Mouse (Mus musculus): ENCODE measurements around the gene Il17c. TPM values are rescaled to one million over a fixed set of nuclear protein-coding genes. Genes with fewer than 3 reads are reported as not detected.

Gene Il17c
- polyA plus RNA-seq, 1 experiment from 2014 or later, result not detected

- no peak overlapping the region for H3K27ac ChIP-seq
- no peaks in the 10 kb centered on the region for H3K4me1 ChIP-seq (replicated peaks; ENCODE audit: insufficient read depth, low read length)
- no peaks in the 10 kb centered on the region for H3K27me3 ChIP-seq (ENCODE audit: insufficient read depth, low read length)
- no peak overlapping the region for H3K9ac ChIP-seq (ENCODE audit: low read depth, low read length)
- 91% methylated on average over 13 of the region's 13 CpGs for WGBS
- H3K4me3 ChIP-seq (replicated peaks; ENCODE audit: low read depth, low read length), result no peak overlapping the region
- ATAC-seq (replicated peaks; ENCODE audit: low FRiP score, low read depth) (no peak), DNase-seq (ENCODE audit: low spot score) (no peak)
- peaks cover 27% of the 10 kb centered on the region; the same call in 1 of the 2 replicates for H3K36me3 ChIP-seq (ENCODE audit: insufficient read depth, low read length)
- no peak overlapping the region for H3K4me2 ChIP-seq (ENCODE audit: low read length)
- no peaks in the 10 kb centered on the region for H3K9me3 ChIP-seq (replicated peaks; ENCODE audit: low read length)
- TF ChIP-seq CTCF (IDR thresholded peaks at IDR 0.05; ENCODE audit: low read depth), result no peak
Observed at GRCm38 (mm10) chr8:122467816-122468215, 46.0 kb downstream of the Il17c start.

GRCm38 (mm10) chr8:122469407-122469806 lies 47.6 kb downstream of the Il17c start:
- H3K36me3 ChIP-seq (ENCODE audit: insufficient read depth, low read length), result peaks cover 30% of the 10 kb centered on the region; the same call in 1 of the 2 replicates
- no peak for DNase-seq (ENCODE audit: low spot score)

GRCm38 (mm10) chr8:122469965-122470364 lies 48.1 kb downstream of the Il17c start:
- no peak overlapping the region for H3K27ac ChIP-seq
- H3K9ac ChIP-seq (ENCODE audit: low read depth, low read length), result no peak overlapping the region
- TF ChIP-seq CTCF (IDR thresholded peaks at IDR 0.05; ENCODE audit: low read depth), result no peak
- DNase-seq (ENCODE audit: low spot score) (no peak), ATAC-seq (replicated peaks; ENCODE audit: low FRiP score, low read depth) (no peak)
- H3K9me3 ChIP-seq (replicated peaks; ENCODE audit: low read length), result no peaks in the 10 kb centered on the region
- WGBS, result 82% methylated on average over 10 of the region's 10 CpGs
- peaks cover 10% of the 10 kb centered on the region for H3K4me1 ChIP-seq (replicated peaks; ENCODE audit: insufficient read depth, low read length)
- H3K27me3 ChIP-seq (ENCODE audit: insufficient read depth, low read length), result no peaks in the 10 kb centered on the region
- no peak overlapping the region for H3K4me2 ChIP-seq (ENCODE audit: low read length)
- peaks cover 30% of the 10 kb centered on the region; the same call in 1 of the 2 replicates for H3K36me3 ChIP-seq (ENCODE audit: insufficient read depth, low read length)
- H3K4me3 ChIP-seq (replicated peaks; ENCODE audit: low read depth, low read length), result no peak overlapping the region

More at GRCm38 (mm10) chr8:122469407-122469806, 47.6 kb downstream of the Il17c start:
- Histone ChIP-seq H3K27ac (no peak overlapping the region), H3K4me2 (ENCODE audit: low read length) (no peak overlapping the region), H3K9me3 (replicated peaks; ENCODE audit: low read length) (no peaks in the 10 kb centered on the region), H3K9ac (ENCODE audit: low read depth, low read length) (no peak overlapping the region), H3K4me3 (replicated peaks; ENCODE audit: low read depth, low read length) (no peak overlapping the region), H3K27me3 (ENCODE audit: insufficient read depth, low read length) (no peaks in the 10 kb centered on the region), H3K4me1 (replicated peaks; ENCODE audit: insufficient read depth, low read length) (peaks cover 4% of the 10 kb centered on the region; the same call in 1 of the 2 replicates)
- TF ChIP-seq CTCF (IDR thresholded peaks at IDR 0.05; ENCODE audit: low read depth), result no peak
- no peak for ATAC-seq (replicated peaks; ENCODE audit: low FRiP score, low read depth)
- WGBS, result 74% methylated on average over 6 of the region's 6 CpGs

GRCm38 (mm10) chr8:122470691-122471090 lies 48.9 kb downstream of the Il17c start:
- Histone ChIP-seq H3K9ac (ENCODE audit: low read depth, low read length) (no peak overlapping the region), H3K36me3 (ENCODE audit: insufficient read depth, low read length) (peaks cover 30% of the 10 kb centered on the region; the same call in 1 of the 2 replicates), H3K4me3 (replicated peaks; ENCODE audit: low read depth, low read length) (no peak overlapping the region), H3K27me3 (ENCODE audit: insufficient read depth, low read length) (no peaks in the 10 kb centered on the region), H3K4me2 (ENCODE audit: low read length) (no peak overlapping the region), H3K4me1 (replicated peaks; ENCODE audit: insufficient read depth, low read length) (peaks cover 12% of the 10 kb centered on the region), H3K27ac (no peak overlapping the region), H3K9me3 (replicated peaks; ENCODE audit: low read length) (no peaks in the 10 kb centered on the region)
- no peak for TF ChIP-seq CTCF (IDR thresholded peaks at IDR 0.05; ENCODE audit: low read depth)
- ATAC-seq (replicated peaks; ENCODE audit: low FRiP score, low read depth) (no peak), DNase-seq (ENCODE audit: low spot score) (no peak)
- 82% methylated on average over 5 of the region's 5 CpGs for WGBS

Small RNA genes lying within 50 kb of the gene (microRNA-seq; reads per million reads assigned to microRNA genes)
- not detected for gene Gm24366

Other genes with a start within 250 kb of the Il17c start
- 1.4 and 2.3 TPM in 2 replicates for gene Zfpm1, start 139.9 kb upstream of the Il17c start, polyA plus RNA-seq (2015; fragmentation: Nextera tagmentation; extraction: Ambion mirVana)
- gene Trhr2, start 61.3 kb upstream of the Il17c start, polyA plus RNA-seq (2015; fragmentation: Nextera tagmentation; extraction: Ambion mirVana), result not detected in 2 replicates
- gene Zc3h18, start 45.4 kb upstream of the Il17c start, polyA plus RNA-seq (2015; fragmentation: Nextera tagmentation; extraction: Ambion mirVana), result 33.7 and 35.1 TPM in 2 replicates
- gene Cyba, start 10.9 kb downstream of the Il17c start, polyA plus RNA-seq (2015; fragmentation: Nextera tagmentation; extraction: Ambion mirVana), result 647 and 704 TPM in 2 replicates
- 31.2 and 36.3 TPM in 2 replicates for gene Mvd, start 21.4 kb downstream of the Il17c start, polyA plus RNA-seq (2015; fragmentation: Nextera tagmentation; extraction: Ambion mirVana)
- gene Snai3, start 38.7 kb downstream of the Il17c start, polyA plus RNA-seq (2015; fragmentation: Nextera tagmentation; extraction: Ambion mirVana), result 0.67 and 1.0 TPM in 2 replicates
- gene Rnf166, start 54.0 kb downstream of the Il17c start, polyA plus RNA-seq (2015; fragmentation: Nextera tagmentation; extraction: Ambion mirVana), result 44.0 and 44.5 TPM in 2 replicates
- 44.5 and 45.6 TPM in 2 replicates for gene Ctu2, start 54.1 kb downstream of the Il17c start, polyA plus RNA-seq (2015; fragmentation: Nextera tagmentation; extraction: Ambion mirVana)
- gene Piezo1, start 129.3 kb downstream of the Il17c start, polyA plus RNA-seq (2015; fragmentation: Nextera tagmentation; extraction: Ambion mirVana), result 12.5 and 14.9 TPM in 2 replicates
- gene Cdt1, start 146.0 kb downstream of the Il17c start, polyA plus RNA-seq (2015; fragmentation: Nextera tagmentation; extraction: Ambion mirVana), result 21.2 and 24.7 TPM in 2 replicates
- gene Aprt, start 154.9 kb downstream of the Il17c start, polyA plus RNA-seq (2015; fragmentation: Nextera tagmentation; extraction: Ambion mirVana), result 354 and 392 TPM in 2 replicates
- gene Galns, start 189.4 kb downstream of the Il17c start, polyA plus RNA-seq (2015; fragmentation: Nextera tagmentation; extraction: Ambion mirVana), result 19.4 and 23.3 TPM in 2 replicates
- gene Trappc2l, start 189.6 kb downstream of the Il17c start, polyA plus RNA-seq (2015; fragmentation: Nextera tagmentation; extraction: Ambion mirVana), result 64.5 and 73.3 TPM in 2 replicates
- gene Pabpn1l, start 200.7 kb downstream of the Il17c start, polyA plus RNA-seq (2015; fragmentation: Nextera tagmentation; extraction: Ambion mirVana), result 0.15 and 0.22 TPM in 2 replicates